Mouse (Mus musculus) gastrocnemius, postnatal 10 days (tissue): ENCODE results near the gene Exoc6b. TPM values are rescaled to one million over a fixed set of nuclear protein-coding genes. Genes with fewer than 3 reads are reported as not detected.
A peak's percentile ranks its signal among the peaks of the same experiment; 100 is the strongest.

Source experiments
- DNase-seq: peaks from one replicate; pipeline ENCODE4 v3.0.0; 2021; ENCODE audit warnings: mixed read lengths
- total RNA-seq, 2 experiments: library from RNA; stranded (reverse); gene quantifications; 2 replicates each; pipeline ENCODE4 v1.2.3; 2021

Gene Exoc6b
- total RNA-seq, 2 experiments from 2014 or later: 16.2 to 18.4 TPM

GRCm38 (mm10) chr6:84882663-84883517, 186.4 kb downstream of the Exoc6b start:
- no peak for DNase-seq

DNA sequence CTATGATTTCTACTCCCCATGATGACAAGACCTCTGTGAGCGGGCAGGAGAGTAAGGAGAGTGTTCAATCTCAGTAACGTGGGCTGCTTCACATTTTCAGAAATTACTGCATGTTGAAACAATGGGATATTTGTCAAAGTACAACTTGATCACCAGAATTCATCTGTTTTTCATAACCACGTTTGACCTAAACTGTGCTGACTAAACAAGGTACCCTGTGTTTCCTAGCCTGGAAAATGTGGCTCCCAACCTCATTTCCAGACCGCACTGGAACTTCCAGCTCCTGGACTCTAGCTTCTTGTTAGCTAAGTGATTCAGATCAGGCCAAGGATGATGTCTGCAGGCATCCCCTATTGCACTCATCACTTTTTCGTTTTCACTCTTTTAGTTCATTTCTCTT, 193.4 kb downstream of the Exoc6b start:
- no peak for DNase-seq

DNA sequence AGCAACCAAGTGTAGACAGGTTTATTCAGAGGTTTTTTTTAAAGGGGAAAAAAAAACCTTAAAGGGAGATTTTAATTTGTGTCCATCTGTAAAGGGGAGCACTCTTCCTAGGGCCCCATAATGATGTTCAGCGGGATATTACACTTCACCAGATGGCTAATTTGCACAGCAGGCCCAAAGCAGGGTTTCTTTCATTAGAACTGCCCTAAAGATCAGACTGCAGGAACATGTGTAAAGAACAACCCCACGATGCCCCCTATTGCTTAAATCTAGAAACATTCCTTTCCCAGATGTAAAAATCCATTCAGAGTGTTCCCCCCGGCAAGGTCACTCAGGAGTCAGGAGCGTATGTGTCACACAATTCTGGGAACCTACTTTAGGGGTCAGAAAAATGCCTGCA, 202.2 kb downstream of the Exoc6b start:
- DNase-seq: no peak

- DNase-seq: no peak
These were observed 204.7 kb downstream of the Exoc6b start for GRCm38 (mm10) chr6:84864625-84865024.

DNA sequence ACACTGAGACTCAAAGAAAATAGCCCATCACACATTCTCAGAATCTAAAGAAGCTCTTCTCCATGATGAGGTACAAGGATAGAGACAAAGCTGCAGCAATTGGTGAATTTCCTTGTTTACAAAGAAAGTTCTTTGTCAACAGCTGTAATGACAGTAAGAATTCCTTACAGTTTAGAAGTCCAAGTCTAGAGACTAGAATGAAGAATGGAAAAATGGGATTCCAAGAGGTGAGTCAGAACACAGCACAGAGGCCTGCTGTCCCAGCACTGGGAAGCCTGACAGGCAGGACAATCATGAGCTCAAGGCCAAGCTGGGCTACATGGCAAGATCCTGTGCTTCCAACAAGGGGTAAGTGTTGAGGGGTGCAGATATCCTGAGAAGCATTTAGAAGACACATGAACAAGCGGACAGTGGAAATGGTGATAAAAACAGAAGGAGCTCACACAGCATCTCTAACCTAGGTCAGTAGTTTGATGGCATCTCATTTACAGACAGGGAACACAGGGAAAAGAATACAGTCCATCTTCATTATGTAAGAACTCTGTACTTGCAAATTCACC, 205.4 kb downstream of the Exoc6b start:
- DNase-seq: no peak

GRCm38 (mm10) chr6:84845665-84846064, 223.6 kb downstream of the Exoc6b start:
- no peak for DNase-seq

- no peak for DNase-seq
These were observed 228.2 kb downstream of the Exoc6b start for GRCm38 (mm10) chr6:84841138-84841537.

- DNase-seq: no peak
These were observed 261.8 kb downstream of the Exoc6b start for GRCm38 (mm10) chr6:84807546-84807945.

- no peak for DNase-seq
These were observed 263.1 kb downstream of the Exoc6b start for GRCm38 (mm10) chr6:84806132-84806730.

DNA sequence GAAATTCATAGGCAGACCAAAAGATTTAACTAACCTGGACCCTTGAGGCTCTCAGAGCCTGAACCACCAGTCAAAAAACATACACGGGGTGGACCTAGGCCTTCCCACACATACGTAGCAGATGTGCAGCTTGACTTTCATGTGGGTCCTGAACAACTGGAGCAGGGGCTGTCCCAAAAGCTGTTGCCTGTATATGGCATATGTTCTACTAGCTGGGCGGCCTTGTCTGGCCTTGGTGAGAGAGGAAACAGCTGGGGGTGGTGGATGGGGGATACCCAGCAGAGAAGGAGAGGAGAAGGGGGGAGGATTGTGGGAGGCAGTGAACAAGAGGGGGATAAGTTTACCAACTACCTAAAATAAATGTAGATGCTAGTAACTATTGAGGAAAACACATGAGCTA, 270.6 kb downstream of the Exoc6b start:
- no peak for DNase-seq

- DNase-seq: no peak
These were observed 285.3 kb downstream of the Exoc6b start for GRCm38 (mm10) chr6:84783994-84784393.

GRCm38 (mm10) chr6:84779987-84780386, 289.3 kb downstream of the Exoc6b start:
- no peak for DNase-seq

DNA sequence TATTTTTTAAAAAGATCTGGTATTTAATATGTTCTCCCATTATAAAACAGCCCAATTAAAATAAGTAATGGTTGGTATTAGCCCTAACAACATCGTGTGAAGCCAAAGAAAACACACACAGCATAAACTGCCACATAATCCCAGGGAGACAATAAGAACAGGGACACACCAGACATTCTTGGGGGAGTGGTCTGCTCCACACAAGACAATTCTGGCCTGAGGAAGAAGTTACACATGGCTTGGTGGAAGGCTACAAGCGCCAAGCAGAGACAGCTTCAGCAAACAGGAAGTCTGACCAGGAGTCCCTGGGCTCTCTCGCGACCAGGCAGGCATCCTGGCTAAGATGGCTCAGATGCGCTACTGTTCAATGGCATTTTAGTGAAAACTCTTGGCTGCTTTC, 290.3 kb downstream of the Exoc6b start:
- DNase-seq: no peak

- DNase-seq: no peak
These were observed 293.4 kb downstream of the Exoc6b start for GRCm38 (mm10) chr6:84775908-84776307.

GRCm38 (mm10) chr6:84755266-84755665, 314.0 kb downstream of the Exoc6b start:
- DNase-seq: no peak

GRCm38 (mm10) chr6:84752806-84753420, 316.4 kb downstream of the Exoc6b start:
- DNase-seq: no peak

DNA sequence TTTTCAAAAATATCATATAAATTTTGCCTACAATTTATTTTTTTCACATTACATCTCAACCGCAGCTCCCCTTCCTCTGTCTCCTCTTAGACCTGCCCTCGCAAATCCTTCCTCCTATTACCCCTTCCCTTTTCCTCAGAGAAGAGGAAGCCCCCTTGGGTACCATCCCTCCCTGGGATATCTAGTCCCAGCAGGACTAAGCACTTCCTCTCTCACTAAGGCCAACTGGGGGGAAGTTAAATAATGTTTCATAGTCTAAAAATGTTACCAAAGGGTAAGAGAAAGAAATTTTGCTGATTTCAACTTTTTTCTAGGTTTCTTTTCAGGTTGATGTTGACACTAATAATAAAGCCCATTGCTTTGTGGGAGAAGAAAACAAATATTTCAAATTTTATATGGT, 317.9 kb downstream of the Exoc6b start:
- DNase-seq: no peak

- DNase-seq: no peak
These were observed 322.4 kb downstream of the Exoc6b start for GRCm38 (mm10) chr6:84746847-84747395.

- DNase-seq: no peak
These were observed 323.0 kb downstream of the Exoc6b start for GRCm38 (mm10) chr6:84746193-84746846.

GRCm38 (mm10) chr6:84745570-84745969, 323.7 kb downstream of the Exoc6b start:
- DNase-seq: no peak

DNA sequence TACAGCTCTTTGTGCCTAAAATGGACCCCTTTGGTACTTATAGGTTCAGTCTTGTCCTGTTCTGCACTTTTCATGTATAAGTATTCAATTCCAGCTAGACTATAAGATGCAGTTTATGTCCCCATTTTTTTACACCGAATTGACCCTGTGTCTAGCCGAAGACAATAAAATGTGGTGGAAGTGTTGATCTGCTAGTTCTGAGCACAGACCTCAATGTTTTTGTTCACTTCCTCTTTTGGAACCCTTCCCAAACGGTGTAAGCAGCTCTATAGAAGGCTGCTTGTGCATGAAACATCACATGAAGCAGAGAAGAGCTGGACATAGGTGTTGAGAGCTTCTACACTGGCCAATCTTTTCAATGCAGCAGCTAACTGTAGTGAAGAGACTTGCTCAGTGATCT, 327.1 kb downstream of the Exoc6b start:
- DNase-seq: no peak

- peak; percentile 25 for DNase-seq
These were observed 332.4 kb downstream of the Exoc6b start for GRCm38 (mm10) chr6:84736942-84737341.
